Mouse (Mus musculus): ENCODE data around the gene Olfm3. TPM values are rescaled to one million over a fixed set of nuclear protein-coding genes. Genes with fewer than 3 reads are reported as not detected.

Gene Olfm3
- total RNA-seq (2021): not detected
- long read RNA-seq, experiment 1: 0 reads
- long read RNA-seq, experiment 2: 0 reads

- no peak for DNase-seq
- intact Hi-C loops (cut with DNase I): no loop called here
Measured at GRCm38 (mm10) chr3:114903924-114904438, at the start of gene Olfm3. TSS of gene Olfm3 (plus strand) at chr3:114904078.

GRCm38 (mm10) chr3:114889764-114890163 is 14.1 kb upstream of the Olfm3 start:
- intact Hi-C loops (cut with DNase I): no loop called here
- Histone ChIP-seq H3K27ac (no peak overlapping the region), H3K4me3 (no peak overlapping the region)
- TF ChIP-seq CTCF (IDR thresholded peaks at IDR 0.05): no peak
- no peak for DNase-seq

More at GRCm38 (mm10) chr3:114903924-114904438, at the start of gene Olfm3:
- Histone ChIP-seq H3K4me3 (no peak within 1 kb of the TSS), H3K27ac (no peak within 1 kb of the TSS)
- TF ChIP-seq CTCF (IDR thresholded peaks at IDR 0.05): no peak

GRCm38 (mm10) chr3:114904633-114905423 is 950 bp downstream of the Olfm3 start:
- Histone ChIP-seq H3K4me3 (no peak overlapping the region), H3K27ac (no peak overlapping the region)
- no peak for DNase-seq
- intact Hi-C loops (cut with DNase I): no loop called here
- TF ChIP-seq CTCF (IDR thresholded peaks at IDR 0.05): no peak

- no peak overlapping the region for H3K27ac ChIP-seq
- H3K4me3 ChIP-seq: no peak overlapping the region
- intact Hi-C loops (cut with DNase I): no loop called here
Measured at GRCm38 (mm10) chr3:114907537-114907936, 3.7 kb downstream of the Olfm3 start.

GRCm38 (mm10) chr3:114908846-114909245 is 5.0 kb downstream of the Olfm3 start:
- no peak for TF ChIP-seq CTCF (IDR thresholded peaks at IDR 0.05)
- intact Hi-C loops (cut with DNase I): no loop called here
- no peak for DNase-seq
- Histone ChIP-seq H3K27ac (no peak overlapping the region), H3K4me3 (no peak overlapping the region)

More at GRCm38 (mm10) chr3:114907537-114907936, 3.7 kb downstream of the Olfm3 start:
- no peak for TF ChIP-seq CTCF (IDR thresholded peaks at IDR 0.05)
- DNase-seq: no peak

- TF ChIP-seq CTCF (IDR thresholded peaks at IDR 0.05): no peak
- H3K27ac ChIP-seq: no peak overlapping the region
- no peak for DNase-seq
- intact Hi-C loops (cut with DNase I): no loop called here
- no peak overlapping the region for H3K4me3 ChIP-seq
Measured at GRCm38 (mm10) chr3:114920102-114920501, 16.2 kb downstream of the Olfm3 start.

GRCm38 (mm10) chr3:114929605-114930004 is 25.7 kb downstream of the Olfm3 start:
- no peak overlapping the region for H3K27ac ChIP-seq
- no peak overlapping the region for H3K4me3 ChIP-seq
- TF ChIP-seq CTCF (IDR thresholded peaks at IDR 0.05): no peak
- intact Hi-C loops (cut with DNase I): no loop called here
- no peak for DNase-seq

GRCm38 (mm10) chr3:114930336-114930735 is 26.5 kb downstream of the Olfm3 start:
- DNase-seq: no peak

GRCm38 (mm10) chr3:114930796-114931195 is 26.9 kb downstream of the Olfm3 start:
- Histone ChIP-seq H3K27ac (no peak overlapping the region), H3K4me3 (no peak overlapping the region)
- intact Hi-C loops (cut with DNase I): no loop called here
- DNase-seq: no peak
- no peak for TF ChIP-seq CTCF (IDR thresholded peaks at IDR 0.05)

More at GRCm38 (mm10) chr3:114930336-114930735, 26.5 kb downstream of the Olfm3 start:
- intact Hi-C loops (cut with DNase I): no loop called here
- no peak overlapping the region for H3K4me3 ChIP-seq
- no peak overlapping the region for H3K27ac ChIP-seq
- no peak for TF ChIP-seq CTCF (IDR thresholded peaks at IDR 0.05)

- Histone ChIP-seq H3K4me3 (no peak overlapping the region), H3K27ac (no peak overlapping the region)
- intact Hi-C loops (cut with DNase I): no loop called here
- DNase-seq: no peak
- no peak for TF ChIP-seq CTCF (IDR thresholded peaks at IDR 0.05)
Measured at GRCm38 (mm10) chr3:114932881-114933280, 29.0 kb downstream of the Olfm3 start.

GRCm38 (mm10) chr3:114954904-114955303 is 51.0 kb downstream of the Olfm3 start:
- H3K4me3 ChIP-seq: no peak overlapping the region
- intact Hi-C loops (cut with DNase I): no loop called here
- TF ChIP-seq CTCF (IDR thresholded peaks at IDR 0.05): no peak
- H3K27ac ChIP-seq: no peak overlapping the region
- no peak for DNase-seq

GRCm38 (mm10) chr3:114959311-114959967 is 55.6 kb downstream of the Olfm3 start:
- no peak for DNase-seq
- no peak for TF ChIP-seq CTCF (IDR thresholded peaks at IDR 0.05)

More at GRCm38 (mm10) chr3:114959311-114959967, 55.6 kb downstream of the Olfm3 start:
- Histone ChIP-seq H3K4me3 (no peak overlapping the region), H3K27ac (no peak overlapping the region)
- intact Hi-C loops (cut with DNase I): no loop called here

All from gastrocnemius, adult 2 months (tissue).